Mouse (Mus musculus) gastrocnemius, adult 2 months (tissue): Measurements from ENCODE around the gene Mafg. TPM values are rescaled to one million over a fixed set of nuclear protein-coding genes. Genes with fewer than 3 reads are reported as not detected.
"Not testable (repeated sequence)": the region's sequence is repeated elsewhere in the genome, so short reads cannot be mapped to it uniquely, and the experiment has no call there.

Experiments
- DNase-seq: peaks from one replicate; pipeline ENCODE4 v3.0.0; 2022
- H3K27ac ChIP-seq: fragments of 200-600 bp; 2 replicates; pipeline ENCODE4 v1.8.1; 2022; ENCODE audit warnings: mild to moderate bottlenecking
- H3K4me3 ChIP-seq: fragments of 200-600 bp; 2 replicates; pipeline ENCODE4 v1.8.1; 2022; ENCODE audit warnings: mild to moderate bottlenecking, moderate library complexity
- CTCF ChIP-seq: fragments of 200-600 bp; IDR thresholded peaks from 2 replicates; pipeline ENCODE4 v1.8.1; 2022; ENCODE audit warnings: antibody characterized with exemption, mild to moderate bottlenecking, moderate library complexity
- intact Hi-C: fragments of 180-260 bp; cut with DNase I; formaldehyde crosslinking; loops from one replicate; pipeline ENCODE4 v1.15.1; 2025
- total RNA-seq, 2 experiments: library from RNA; stranded (reverse); gene quantifications; 2 replicates each; pipeline ENCODE4 v1.2.3; 2021

Mafg gene
- total RNA-seq, 2 experiments from 2014 or later: 53.1 to 68.2 TPM

GRCm38 (mm10) chr11:120597240-120598235, 35.9 kb downstream of the Mafg start:
- intact Hi-C loops: loop anchor here (1.0 kb wide), 1 partner anchor 15 kb away; no protein-coding TSS in a partner anchor
- DNase-seq: peak; percentile 51
- TF ChIP-seq CTCF: no peak
- H3K4me3 ChIP-seq: peak overlapping the region; percentile 94
- H3K27ac ChIP-seq: peak overlapping the region; percentile 86

GRCm38 (mm10) chr11:120588531-120588930, 44.9 kb downstream of the Mafg start:
- no peak for TF ChIP-seq CTCF
- Histone ChIP-seq H3K4me3 (no peak overlapping the region), H3K27ac (no peak overlapping the region)
- no peak for DNase-seq
- intact Hi-C loops: no loop called here

- Histone ChIP-seq H3K27ac (no peak overlapping the region), H3K4me3 (no peak overlapping the region)
- DNase-seq: no peak
- intact Hi-C loops: no loop called here
- TF ChIP-seq CTCF: no peak
These were observed 49.5 kb downstream of the Mafg start for GRCm38 (mm10) chr11:120583937-120584336.

GRCm38 (mm10) chr11:120582982-120583293, 50.5 kb downstream of the Mafg start:
- intact Hi-C loops: loop anchor here (1.0 kb wide), 1 partner anchor 14 kb away; no protein-coding TSS in a partner anchor

GRCm38 (mm10) chr11:120582268-120582981, 51.0 kb downstream of the Mafg start:
- peak; percentile 62 for TF ChIP-seq CTCF
- intact Hi-C loops: loop anchor here (1.0 kb wide), 1 partner anchor 15 kb away; no protein-coding TSS in a partner anchor
- DNase-seq: no peak
- peak overlapping the region; percentile 89 for H3K4me3 ChIP-seq
- peak overlapping the region; percentile 99 for H3K27ac ChIP-seq

More at GRCm38 (mm10) chr11:120582982-120583293, 50.5 kb downstream of the Mafg start:
- not testable (repeated sequence) for DNase-seq, H3K27ac ChIP-seq, H3K4me3 ChIP-seq

- intact Hi-C loops: loop anchor here (1.0 kb wide), 1 partner anchor 16 kb away; no protein-coding TSS in a partner anchor
- peak; percentile 95 for DNase-seq
- TF ChIP-seq CTCF: peak; percentile 64
- Histone ChIP-seq H3K4me3 (peak within 1 kb of the TSS; percentile 89), H3K27ac (peak within 1 kb of the TSS; percentile 99)
These were observed 51.7 kb downstream of the Mafg start, which contains the start of gene Arhgdia for GRCm38 (mm10) chr11:120581490-120582267. TSS of gene Arhgdia (minus strand) at chr11:120581624.

GRCm38 (mm10) chr11:120580871-120581331, 52.5 kb downstream of the Mafg start:
- intact Hi-C loops: no loop called here
- TF ChIP-seq CTCF: no peak
- H3K4me3 ChIP-seq: peak overlapping the region; percentile 89
- DNase-seq: peak; percentile 65
- peak overlapping the region; percentile 99 for H3K27ac ChIP-seq

GRCm38 (mm10) chr11:120580190-120580589, 53.2 kb downstream of the Mafg start:
- Histone ChIP-seq H3K27ac (peak overlapping the region; percentile 99), H3K4me3 (peak overlapping the region; percentile 89)
- peak; percentile 18 for DNase-seq
- TF ChIP-seq CTCF: no peak
- intact Hi-C loops: no loop called here

- intact Hi-C loops: loop anchor here (2.0 to 5.0 kb wide), 3 partner anchors 33 to 65 kb away; no protein-coding TSS in a partner anchor
- peak; percentile 83 for DNase-seq
- peak; percentile 99 for TF ChIP-seq CTCF
- peak overlapping the region; percentile 99 for H3K27ac ChIP-seq
- peak overlapping the region; percentile 89 for H3K4me3 ChIP-seq
These were observed 53.9 kb downstream of the Mafg start for GRCm38 (mm10) chr11:120579316-120580107.

- intact Hi-C loops: loop anchor here (2.0 to 5.0 kb wide), 3 partner anchors 34 to 64 kb away; no protein-coding TSS in a partner anchor
- DNase-seq: no peak
- H3K4me3 ChIP-seq: peak overlapping the region; percentile 89; the same call in 1 of the 2 replicates
- H3K27ac ChIP-seq: peak overlapping the region; percentile 99
- no peak for TF ChIP-seq CTCF
These were observed 54.6 kb downstream of the Mafg start for GRCm38 (mm10) chr11:120578694-120579243.
